Mouse (Mus musculus): ENCODE data around the gene Phactr2.
A peak's percentile ranks its signal among the peaks of the same experiment; 100 is the strongest.
"Not testable (repeated sequence)": the region's sequence is repeated elsewhere in the genome, so short reads cannot be mapped to it uniquely, and the experiment has no call there.

The Phactr2 gene

DNA sequence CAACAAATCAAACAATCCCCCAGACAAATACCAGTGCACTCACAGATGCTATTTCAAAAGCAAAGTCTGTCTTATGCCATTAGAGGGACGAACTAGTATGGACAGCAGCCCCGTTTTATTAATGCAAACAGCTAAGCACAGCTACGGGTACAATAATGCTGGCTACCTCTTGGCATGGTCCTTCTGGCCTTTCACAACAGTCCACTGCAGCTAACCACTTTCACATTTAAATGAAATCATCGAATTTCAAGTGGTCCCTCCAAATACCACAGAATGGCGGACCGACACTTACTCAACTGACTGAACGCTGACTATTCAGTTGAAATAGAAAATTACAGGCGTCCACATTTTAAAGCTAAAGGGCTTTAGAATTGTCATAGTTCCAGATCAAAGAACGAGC lies 261.9 kb downstream of the Phactr2 start:
- DNase-seq (ENCODE audit: low spot score), result no peak

DNA sequence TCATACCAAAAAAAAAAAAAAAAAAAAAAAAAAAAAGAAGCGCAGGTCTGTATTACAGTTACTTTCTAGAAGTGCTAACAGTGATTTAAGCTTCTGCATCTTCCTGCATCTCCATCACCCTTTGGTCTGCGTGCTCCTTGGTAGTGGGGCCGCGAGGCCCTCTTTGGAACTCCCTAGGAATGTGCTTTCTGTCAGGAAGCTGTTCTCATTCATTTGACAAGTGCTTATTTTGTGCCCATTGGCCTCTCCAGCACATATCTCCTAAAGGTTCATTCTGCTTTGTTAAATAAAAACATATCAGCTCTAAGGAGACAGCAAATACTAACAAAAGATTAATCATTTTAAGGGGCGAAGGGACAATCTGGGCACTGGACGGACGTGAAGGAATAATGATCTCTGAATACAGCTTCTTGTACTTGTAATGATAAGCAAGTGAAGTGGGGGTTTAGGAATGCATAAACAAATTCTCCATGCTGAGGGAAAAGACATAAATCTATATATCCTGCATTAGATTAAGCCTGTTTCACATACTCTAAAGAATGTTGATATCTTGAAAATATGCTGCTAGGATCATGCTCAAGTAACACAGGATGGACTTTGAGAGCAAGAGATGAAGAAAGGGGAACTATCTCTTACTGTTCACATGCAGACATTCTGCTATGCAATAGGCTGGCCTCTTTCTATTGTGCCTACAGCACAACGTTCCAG lies 264.1 kb downstream of the Phactr2 start:
- DNase-seq (ENCODE audit: low spot score), result no peak

GRCm38 (mm10) chr10:13209506-13209905 lies 264.7 kb downstream of the Phactr2 start:
- no peak for DNase-seq (ENCODE audit: low spot score)

GRCm38 (mm10) chr10:13209061-13209460 lies 265.2 kb downstream of the Phactr2 start:
- DNase-seq (ENCODE audit: low spot score), result no peak

DNA sequence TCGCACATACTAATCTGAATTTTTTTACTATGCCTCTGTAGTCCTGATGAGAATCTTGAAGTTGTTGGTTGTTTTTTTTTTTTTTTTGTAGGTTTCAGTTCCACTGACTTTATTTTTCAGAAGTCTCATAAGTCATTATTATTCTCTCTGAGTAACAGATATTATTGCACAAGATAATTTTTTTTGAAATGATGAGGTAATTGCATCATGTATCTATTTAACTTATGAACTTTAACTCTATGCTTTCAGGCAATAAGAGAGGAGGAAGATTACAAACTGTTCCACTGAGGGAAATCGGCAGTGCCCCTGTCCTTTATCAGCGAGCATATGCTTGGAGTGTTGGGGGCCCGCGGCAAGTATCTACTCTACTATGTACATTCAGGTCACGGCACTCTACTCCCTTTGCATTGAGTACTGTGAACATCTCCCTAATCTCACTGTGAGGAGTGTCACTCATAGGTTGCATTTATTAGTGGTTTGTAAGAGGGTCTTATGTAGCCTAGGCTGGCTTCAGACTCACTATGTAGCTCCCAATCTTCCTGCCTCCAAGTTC lies 272.4 kb downstream of the Phactr2 start:
- no peak for DNase-seq (ENCODE audit: low spot score)

GRCm38 (mm10) chr10:13200862-13201261 lies 273.4 kb downstream of the Phactr2 start:
- no peak for DNase-seq (ENCODE audit: low spot score)

DNA sequence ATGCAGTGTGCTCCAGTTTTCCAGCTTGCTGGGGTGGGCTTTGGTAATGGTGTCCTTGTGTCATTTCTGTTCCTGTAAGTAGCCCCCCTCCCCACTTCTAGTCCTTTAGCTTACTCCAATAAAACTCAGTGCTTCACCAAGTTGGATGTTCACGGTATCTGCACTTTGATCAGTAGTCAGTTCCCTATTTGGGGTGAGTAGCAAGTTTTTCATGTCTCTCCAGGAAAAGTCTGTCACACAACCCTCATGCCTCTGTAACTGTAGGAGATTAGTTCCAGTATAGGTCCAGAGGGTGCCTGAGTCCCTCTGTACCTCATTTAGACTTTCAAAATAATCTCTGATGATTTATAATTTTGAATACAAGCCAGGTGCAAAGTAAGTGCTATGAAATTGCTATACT lies 275.0 kb downstream of the Phactr2 start:
- no peak for DNase-seq (ENCODE audit: low spot score)

DNA sequence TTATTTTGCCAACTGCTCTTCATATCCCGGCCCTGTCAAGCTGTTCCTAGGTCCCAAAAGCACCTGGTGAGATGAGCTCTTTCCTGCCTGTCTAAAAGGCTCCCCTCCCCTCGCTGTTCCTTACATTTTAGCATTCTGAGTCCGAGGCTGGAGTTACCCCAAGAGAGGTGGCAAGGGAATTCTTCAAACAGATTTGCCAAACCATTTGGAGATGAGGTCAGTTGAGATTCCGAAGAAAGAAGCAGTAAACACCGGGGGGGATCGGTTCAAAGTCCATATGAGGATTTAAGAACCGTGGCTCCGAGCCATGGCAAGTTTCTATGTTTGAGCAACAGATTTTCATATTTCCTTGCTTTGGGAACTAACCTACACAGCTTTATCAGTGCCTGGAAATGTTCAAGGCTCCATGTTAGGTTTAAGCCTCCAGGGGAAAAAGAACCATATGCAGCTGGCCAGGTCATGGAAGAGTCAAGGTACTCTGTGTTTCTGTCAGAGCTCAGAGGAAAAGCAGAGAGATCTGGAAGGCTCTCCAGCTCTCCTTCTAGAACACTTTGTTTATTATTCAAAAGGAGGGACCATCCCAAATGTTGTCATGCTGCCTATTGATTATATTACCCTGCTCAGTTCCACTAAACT lies 277.2 kb downstream of the Phactr2 start:
- no peak for DNase-seq (ENCODE audit: low spot score)

GRCm38 (mm10) chr10:13193496-13193895 lies 280.7 kb downstream of the Phactr2 start:
- not testable (repeated sequence) for DNase-seq (ENCODE audit: low spot score)

- DNase-seq (ENCODE audit: low spot score), result peak; percentile 97
Observed at GRCm38 (mm10) chr10:13192731-13193351, 281.4 kb downstream of the Phactr2 start, which contains the start of gene Ltv1. Gene Ltv1 (minus strand): TSS chr10:13193168.

GRCm38 (mm10) chr10:13189881-13190280 lies 284.3 kb downstream of the Phactr2 start:
- DNase-seq (ENCODE audit: low spot score), result no peak

GRCm38 (mm10) chr10:13186754-13187153 lies 287.5 kb downstream of the Phactr2 start:
- DNase-seq (ENCODE audit: low spot score), result peak; percentile 1

GRCm38 (mm10) chr10:13184170-13184766 lies 289.9 kb downstream of the Phactr2 start:
- peak; percentile 1 for DNase-seq (ENCODE audit: low spot score)

- DNase-seq (ENCODE audit: low spot score), result no peak
Observed at GRCm38 (mm10) chr10:13180211-13180610, 294.0 kb downstream of the Phactr2 start.

DNA sequence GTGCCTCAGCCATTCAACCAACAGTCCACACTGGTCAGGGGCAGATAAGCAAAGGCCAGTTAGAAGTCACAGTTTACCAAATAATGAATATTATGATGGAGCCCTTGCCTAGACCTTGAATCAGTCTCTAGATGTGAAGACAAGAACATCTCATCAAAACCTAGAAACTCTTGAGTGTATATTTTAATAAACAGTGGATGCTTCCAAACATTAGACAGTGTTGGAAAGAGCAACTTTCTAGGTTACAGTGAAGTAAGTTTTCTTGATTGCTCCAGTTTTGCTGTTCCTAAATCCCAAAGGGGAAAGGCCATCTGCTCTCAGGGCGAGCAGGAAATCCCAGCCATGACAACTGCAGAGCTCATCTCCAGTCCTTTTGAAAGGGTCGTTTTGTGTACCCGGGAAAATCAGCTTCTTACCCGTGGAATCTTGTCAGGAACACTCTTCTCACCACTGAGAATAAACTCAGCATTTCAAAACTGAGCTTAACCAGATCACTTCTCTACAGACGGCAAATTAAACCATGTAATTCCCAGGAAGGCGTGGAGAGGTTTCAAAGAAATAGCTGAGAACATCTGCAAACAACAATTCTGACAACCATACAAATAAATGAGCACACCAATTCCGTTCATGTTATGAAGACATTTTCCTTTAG lies 296.1 kb downstream of the Phactr2 start, which contains the start of gene Zc2hc1b:
Gene Zc2hc1b, minus strand, starts transcription at position 51 of the 652 bp plus-strand sequence.
- DNase-seq (ENCODE audit: low spot score), result no peak

DNA sequence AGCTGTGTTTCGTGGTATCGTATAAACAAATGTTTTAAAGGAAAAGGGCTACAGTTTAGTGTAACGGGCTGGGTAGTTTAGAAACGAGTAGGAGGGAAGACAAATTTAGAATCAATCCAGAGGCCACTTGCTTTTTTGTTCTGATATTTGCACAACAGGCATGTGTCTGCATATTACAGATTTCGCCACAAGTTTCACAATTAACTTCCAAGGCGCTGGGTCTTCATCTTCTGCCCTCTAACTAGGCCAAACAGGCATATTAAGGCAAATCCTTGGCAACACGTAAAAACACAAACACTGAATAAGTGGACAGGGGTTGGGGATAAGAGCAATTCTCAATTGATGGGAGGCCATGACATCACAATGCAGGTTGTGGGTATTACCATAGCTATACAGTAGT lies 298.3 kb downstream of the Phactr2 start:
- no peak for DNase-seq (ENCODE audit: low spot score)

DNA sequence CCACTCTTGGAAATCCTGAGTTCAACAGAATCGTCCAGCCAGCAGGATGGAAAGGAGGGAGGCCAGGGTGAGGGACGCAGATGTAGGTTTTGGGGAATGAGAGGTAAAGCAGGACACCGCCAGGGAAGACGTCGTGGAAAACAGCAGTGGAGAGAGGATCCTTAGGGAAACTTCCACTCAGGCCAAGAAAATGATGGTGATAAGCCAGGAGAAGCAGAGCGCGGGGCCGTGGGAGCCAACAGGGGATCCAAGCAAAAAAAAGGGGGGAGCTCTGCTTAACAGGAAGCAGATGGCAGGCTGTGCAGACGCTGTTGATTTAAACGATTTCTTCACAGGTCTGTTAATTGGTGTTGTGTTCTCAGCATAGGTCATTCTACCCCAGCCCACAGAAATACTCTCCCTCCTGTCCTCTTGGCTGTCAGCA lies 301.4 kb downstream of the Phactr2 start:
- DNase-seq (ENCODE audit: low spot score), result peak; percentile 28

DNA sequence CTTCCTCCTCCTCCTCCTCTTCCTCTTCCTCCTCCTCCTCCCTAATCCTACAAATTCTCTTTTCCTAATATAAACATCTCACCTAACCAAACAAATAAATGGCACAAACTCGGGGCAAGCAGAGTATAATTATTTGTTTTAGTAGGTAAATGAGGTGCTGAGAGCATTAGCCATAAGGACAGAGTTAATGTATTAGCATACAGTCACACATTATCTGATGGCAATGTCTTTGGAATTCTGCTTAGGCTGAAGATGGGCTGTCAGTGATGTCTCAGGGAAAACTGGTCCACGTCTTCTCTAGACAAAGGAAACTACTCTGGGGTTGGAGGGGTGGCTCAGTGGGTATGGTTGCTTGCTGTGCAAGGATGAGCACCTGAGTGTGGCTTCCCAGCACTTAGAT lies 302.8 kb downstream of the Phactr2 start:
- no peak for DNase-seq (ENCODE audit: low spot score)

DNA sequence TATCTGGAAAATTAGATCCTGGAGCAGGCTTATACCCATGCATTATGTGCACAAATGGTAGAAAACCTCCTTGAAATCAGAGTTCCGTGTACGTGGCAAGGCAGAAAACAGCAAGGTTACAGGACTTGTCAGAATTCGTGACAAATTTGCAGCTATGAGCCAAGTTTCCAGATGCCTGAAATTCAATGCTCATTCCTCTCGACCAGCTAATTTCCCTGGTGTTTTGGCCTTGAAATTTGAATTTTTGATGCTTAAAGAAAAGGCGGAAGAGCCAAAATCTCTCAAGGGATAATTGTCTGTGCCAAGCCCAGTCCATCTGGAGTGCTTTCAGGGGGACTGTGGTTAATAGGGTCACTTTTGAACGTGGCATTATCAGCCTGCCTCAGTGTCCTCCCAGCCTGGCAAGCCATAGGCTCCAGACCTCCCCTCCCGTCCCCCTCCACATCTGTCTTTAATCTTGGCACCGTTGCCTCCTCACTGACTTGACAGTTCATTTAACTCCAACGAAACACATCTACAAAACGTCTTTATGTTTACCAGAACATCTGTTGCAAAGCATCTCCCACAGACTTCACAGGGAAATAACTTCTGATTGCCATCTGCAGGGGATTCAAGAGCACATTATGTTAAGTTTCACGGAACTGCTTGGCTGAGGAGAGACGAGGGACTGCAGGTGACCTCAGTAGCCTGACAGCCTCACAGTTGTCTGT lies 303.3 kb downstream of the Phactr2 start:
- peak; percentile 52 for DNase-seq (ENCODE audit: low spot score)

DNA sequence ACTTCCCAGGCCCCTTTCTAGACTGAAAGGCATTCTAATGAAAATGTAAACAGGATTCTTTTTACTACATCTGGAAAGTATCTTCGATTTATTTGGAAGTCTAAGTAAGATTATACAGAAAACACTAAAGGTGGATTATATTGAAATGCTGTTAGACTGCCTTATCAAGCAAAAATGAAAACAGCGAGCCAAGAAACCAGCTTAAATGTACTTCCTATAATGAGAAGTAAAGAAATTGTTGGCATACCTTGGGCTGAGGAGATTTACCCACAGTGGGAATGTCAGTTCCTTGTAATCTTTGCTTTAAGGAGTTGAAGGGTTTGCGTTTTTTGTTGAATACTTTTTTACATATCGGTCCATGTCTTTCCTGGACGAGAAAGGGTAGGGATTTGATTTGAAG lies 305.8 kb downstream of the Phactr2 start:
- DNase-seq (ENCODE audit: low spot score), result no peak

- no peak for DNase-seq (ENCODE audit: low spot score)
Observed at GRCm38 (mm10) chr10:13162031-13162430, 312.2 kb downstream of the Phactr2 start.
